Mouse (Mus musculus): ENCODE measurements around the gene Vax1. TPM values are rescaled to one million over a fixed set of nuclear protein-coding genes. Genes with fewer than 3 reads are reported as not detected.

The Vax1 gene
- total RNA-seq, 2 experiments from 2014 or later, result not detected

Other genes starting within 250 kb of the Vax1 start
- not detected in 2 replicates for gene Eno4, start 226.6 kb downstream of the Vax1 start, total RNA-seq (2015; ENCODE audit: low replicate concordance)
- gene Eno4, start 226.6 kb downstream of the Vax1 start, total RNA-seq (2017; ENCODE audit: low replicate concordance), result not detected in 2 replicates
- gene Hspa12a, start 226.4 kb downstream of the Vax1 start, total RNA-seq (2015; ENCODE audit: low replicate concordance), result not detected in 2 replicates
- not detected in 2 replicates for gene Hspa12a, start 226.4 kb downstream of the Vax1 start, total RNA-seq (2017; ENCODE audit: low replicate concordance)
- gene Shtn1, start 94.0 kb downstream of the Vax1 start, total RNA-seq (2015; ENCODE audit: low replicate concordance), result not detected in 2 replicates
- 0.38 and 0.77 TPM in 2 replicates for gene Shtn1, start 94.0 kb downstream of the Vax1 start, total RNA-seq (2017; ENCODE audit: low replicate concordance)
- gene Kcnk18, start 49.2 kb upstream of the Vax1 start, total RNA-seq (2015; ENCODE audit: low replicate concordance), result not detected in 2 replicates
- not detected in 2 replicates for gene Kcnk18, start 49.2 kb upstream of the Vax1 start, total RNA-seq (2017; ENCODE audit: low replicate concordance)
- 2.1 and 2.9 TPM in 2 replicates for gene Slc18a2, start 90.8 kb upstream of the Vax1 start, total RNA-seq (2015; ENCODE audit: low replicate concordance)
- 0.23 and 1.0 TPM in 2 replicates for gene Slc18a2, start 90.8 kb upstream of the Vax1 start, total RNA-seq (2017; ENCODE audit: low replicate concordance)
- 168 and 202 TPM in 2 replicates for gene Rps12-ps3, start 152.2 kb upstream of the Vax1 start, total RNA-seq (2015; ENCODE audit: low replicate concordance)
- gene Rps12-ps3, start 152.2 kb upstream of the Vax1 start, total RNA-seq (2017; ENCODE audit: low replicate concordance), result 155 and 186 TPM in 2 replicates
- gene Pdzd8, start 175.7 kb upstream of the Vax1 start, total RNA-seq (2015; ENCODE audit: low replicate concordance), result 41.8 and 55.3 TPM in 2 replicates
- gene Pdzd8, start 175.7 kb upstream of the Vax1 start, total RNA-seq (2017; ENCODE audit: low replicate concordance), result 51.1 and 56.0 TPM in 2 replicates